Mouse (Mus musculus): Measurements from ENCODE around the gene Atp8b2.

Atp8b2 gene

DNA sequence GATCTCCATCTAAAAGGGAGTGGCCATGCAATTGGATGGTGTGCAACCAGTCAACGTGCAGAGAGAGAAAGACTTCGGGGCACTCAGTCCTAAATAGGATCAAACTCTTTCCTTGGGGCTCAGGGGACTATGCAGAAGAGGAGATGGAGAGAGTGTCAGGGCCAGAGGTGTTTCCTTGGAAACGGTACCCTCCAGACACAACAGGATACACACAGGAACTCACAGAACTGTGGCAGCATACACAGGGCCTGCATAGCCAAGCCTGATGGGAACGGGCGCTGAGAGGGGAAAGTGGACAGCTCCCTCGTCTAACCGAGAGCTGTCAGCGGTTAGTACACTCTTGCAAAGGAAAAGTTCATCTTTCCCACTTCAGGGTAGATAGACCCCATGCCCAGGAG lies 63.8 kb downstream of the Atp8b2 start:
- DNase-seq (ENCODE audit: low read depth, low spot score), result no peak

DNA sequence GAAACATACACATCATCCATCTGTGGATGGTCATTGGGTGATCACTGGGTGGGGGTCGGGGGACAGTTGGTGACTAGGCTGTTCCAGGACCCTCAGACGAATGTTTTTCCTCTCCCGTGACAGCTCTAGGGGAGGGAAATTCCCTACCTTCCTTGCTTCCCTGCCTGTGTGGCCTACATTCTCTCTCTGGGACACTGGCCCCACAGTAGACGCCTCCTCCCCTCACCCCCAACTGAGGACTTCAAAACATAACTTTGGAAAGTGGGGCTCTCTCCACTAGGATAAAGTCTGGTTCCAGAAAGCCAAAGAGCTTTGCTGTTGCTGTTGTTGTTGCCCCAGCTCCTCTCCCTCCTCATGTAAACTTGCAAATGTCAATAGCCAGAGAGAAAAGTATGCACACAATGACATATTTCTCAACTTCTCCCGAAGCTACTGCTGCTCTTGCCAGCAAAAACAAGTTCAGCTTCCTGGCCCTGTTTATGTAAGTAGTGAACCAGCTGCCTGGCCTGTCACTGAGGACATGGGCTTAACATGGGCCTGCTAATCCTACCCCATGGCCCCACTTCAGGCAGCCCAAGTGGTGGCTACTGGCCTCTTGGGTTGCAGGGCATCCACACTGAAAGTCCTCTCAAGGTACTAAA lies 64.3 kb downstream of the Atp8b2 start:
- DNase-seq (ENCODE audit: low read depth, low spot score), result no peak

DNA sequence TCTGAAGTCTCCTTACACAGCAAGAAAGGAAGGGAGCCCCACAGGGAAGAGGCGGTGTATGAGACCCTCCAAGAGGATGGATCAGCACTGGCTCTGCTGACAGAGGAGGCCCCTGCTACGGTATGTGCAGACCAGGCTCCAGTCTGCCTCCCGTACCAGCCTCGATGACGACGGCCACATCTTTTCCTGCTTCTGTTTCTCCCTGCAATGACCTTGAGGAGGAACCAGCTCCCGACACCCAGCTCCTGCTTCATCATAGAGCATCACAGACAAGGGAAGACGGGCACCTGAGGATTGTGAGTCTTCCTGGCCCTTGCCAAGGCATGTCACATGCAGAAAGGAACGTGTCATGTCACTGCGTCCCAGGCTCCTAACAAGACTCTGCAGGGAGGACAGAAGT lies 65.3 kb downstream of the Atp8b2 start:
- no peak for DNase-seq (ENCODE audit: low read depth, low spot score)

DNA sequence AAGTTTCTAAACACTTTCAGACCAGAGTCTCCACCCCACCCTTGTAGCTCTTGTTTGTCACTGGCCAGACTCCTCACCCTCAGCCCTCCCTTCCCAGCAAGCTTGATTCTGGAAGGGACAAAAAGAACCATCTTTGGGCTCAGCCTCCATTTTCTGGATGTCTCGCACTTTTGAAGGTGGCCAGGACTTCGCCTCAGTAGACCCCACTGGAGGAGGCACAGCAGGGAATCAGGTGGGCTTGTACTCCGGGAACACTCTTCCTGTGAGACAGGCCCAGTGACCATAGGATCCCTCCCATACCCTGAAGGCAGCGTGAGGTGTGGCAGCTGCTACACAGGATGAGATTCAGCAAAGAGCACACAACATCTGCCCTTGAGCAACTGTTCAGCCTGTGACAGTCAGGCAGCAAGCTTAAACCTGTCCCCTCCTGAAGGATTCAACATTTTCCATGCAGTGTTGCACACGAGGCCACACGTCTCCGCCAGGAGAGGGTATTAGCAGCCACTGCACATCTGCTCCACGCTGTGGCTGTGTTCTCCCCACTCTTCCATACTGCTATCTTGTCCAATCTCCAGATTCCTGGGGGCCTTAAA lies 66.0 kb downstream of the Atp8b2 start:
- peak; percentile 68 for DNase-seq (ENCODE audit: low read depth, low spot score)

DNA sequence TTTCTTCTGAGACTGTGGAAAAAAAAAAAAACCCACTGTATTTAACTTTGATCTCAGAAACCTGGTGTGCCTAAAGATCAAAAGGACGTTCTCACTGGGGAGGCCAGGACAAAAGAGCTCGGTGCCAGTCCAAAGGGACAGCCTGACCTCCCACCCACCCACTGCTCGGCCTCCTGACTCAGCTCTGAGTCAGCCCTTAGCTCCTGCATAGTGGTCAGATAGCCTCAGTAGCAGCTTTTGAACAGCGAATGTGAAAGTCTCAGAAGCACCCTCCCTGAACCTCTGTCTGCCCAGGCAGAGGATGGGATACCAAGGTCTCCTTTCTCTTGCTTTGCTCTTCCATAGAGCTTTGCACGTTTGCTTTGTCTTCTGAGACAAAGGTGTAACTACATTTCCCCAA lies 66.7 kb downstream of the Atp8b2 start:
- DNase-seq (ENCODE audit: low read depth, low spot score), result peak; percentile 70

DNA sequence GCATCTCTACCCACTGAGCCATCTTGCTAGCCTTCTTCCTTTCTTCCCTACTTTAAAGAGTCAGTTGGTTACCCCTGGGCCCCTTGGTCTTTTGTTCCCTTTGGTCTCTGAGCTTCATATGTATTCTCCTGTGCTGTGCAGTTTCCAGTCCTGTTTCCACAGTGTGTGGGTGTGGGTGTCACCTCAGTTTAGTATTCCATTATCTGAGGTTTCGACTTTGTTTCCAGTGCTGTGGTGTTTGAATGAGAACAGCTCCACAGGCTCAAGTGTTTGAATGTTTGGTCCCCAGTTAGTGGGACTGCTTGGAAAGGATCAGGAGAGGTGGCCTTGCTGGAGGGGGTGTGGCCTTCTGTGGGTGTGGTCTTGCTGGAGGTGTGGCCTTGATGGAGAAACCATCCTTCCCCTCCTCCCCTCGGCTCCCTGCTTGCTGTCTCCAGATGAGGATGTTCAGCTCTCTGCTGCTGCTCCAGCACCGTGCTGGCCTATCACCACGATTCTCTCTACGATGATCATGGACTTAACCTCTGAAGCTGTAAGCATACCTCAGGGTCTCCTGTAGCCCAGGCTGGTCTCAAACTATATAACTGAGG lies 70.7 kb downstream of the Atp8b2 start:
- peak; percentile 88 for DNase-seq (ENCODE audit: low read depth, low spot score)

DNA sequence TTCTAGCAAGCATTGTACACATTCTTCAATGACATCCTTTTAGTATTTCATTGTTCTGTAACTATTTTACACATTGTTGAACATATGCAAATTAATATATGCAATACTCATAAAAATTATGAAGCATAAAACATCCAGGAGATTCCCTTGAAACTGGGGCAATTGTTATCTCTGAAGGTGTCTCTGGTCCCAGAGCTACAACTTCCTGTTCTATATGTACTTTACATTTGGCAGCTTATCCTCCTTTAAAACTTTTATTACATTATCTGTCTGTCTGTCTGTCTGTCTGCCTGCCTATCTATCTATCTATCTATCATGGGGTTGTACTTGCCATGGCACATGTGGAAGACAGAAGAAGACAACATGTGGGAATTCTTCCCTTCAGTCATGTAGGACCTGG lies 71.6 kb downstream of the Atp8b2 start:
- DNase-seq (ENCODE audit: low read depth, low spot score), result no peak

DNA sequence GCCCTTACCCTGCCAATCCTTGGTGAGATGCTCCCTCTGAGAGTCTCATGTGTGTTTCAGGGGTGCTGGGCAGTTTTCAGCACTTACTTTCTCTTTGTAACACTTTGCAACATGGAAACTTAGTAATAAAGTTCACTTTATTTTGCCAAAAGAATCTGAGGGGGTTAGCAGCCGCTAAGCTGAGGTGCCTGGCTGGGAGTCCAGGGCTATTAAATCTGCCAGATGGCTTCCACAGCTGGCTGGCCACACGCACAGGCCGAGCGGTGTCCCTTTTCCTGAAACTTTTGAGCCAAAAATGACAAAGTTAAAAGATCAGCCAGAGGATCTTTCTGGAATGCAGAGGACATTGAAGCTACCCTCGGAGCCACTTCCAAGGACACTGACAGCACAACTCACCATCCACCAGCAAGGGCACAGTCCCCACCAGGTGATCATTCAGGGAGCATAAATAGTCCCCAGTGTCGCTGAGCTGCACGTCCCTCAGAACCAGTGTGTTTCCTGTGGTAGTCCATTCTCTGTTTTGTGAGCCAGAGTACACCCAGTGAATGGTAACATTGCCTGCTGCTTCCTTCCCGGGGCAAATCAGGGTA lies 73.4 kb downstream of the Atp8b2 start:
- no peak for DNase-seq (ENCODE audit: low read depth, low spot score)

Measured in ZHBTc4 (cell line).